Mouse (Mus musculus) heart, embryonic 14.5 days (tissue): ENCODE measurements around the gene Ptbp1. TPM values are rescaled to one million over a fixed set of nuclear protein-coding genes. Genes with fewer than 3 reads are reported as not detected.

Experiments used
- ATAC-seq: fragments of 200-750 bp; cut with Nextera tagmentation; 2 replicates; pipeline ENCODE4 v1.8.0; 2017; ENCODE audit warnings: low read depth, moderate TSS enrichment; ENCODE audit not compliant: insufficient number of reproducible peaks, insufficient read depth, low FRiP score
- H3K27ac ChIP-seq, 2 experiments: fragments of 200-500 bp in 1 of 2; fragments of 300-500 bp in 1 of 2; sonication (generic) in 1 of 2; replicated peaks in 1 of 2; 2 replicates each; pipeline ENCODE4 v1.5.1; 2012 to 2014; ENCODE audit warnings: low read depth in 2 of 2, low read length in 2 of 2, control low read depth in 1 of 2, mild to moderate bottlenecking in 1 of 2, mixed read lengths in 1 of 2; ENCODE audit not compliant: control insufficient read depth in 1 of 2, insufficient read depth in 1 of 2
- H3K27me3 ChIP-seq: fragments of 300-500 bp; sonication (generic); 2 replicates; pipeline ENCODE4 v1.6.1; 2014; ENCODE audit warnings: mild to moderate bottlenecking, low read length, control low read depth; ENCODE audit not compliant: control insufficient read depth, insufficient read depth
- H3K36me3 ChIP-seq: fragments of 300-500 bp; sonication (generic); 2 replicates; pipeline ENCODE4 v1.6.1; 2014; ENCODE audit warnings: mild to moderate bottlenecking, control low read depth, low read length, mixed read lengths; ENCODE audit not compliant: control insufficient read depth, insufficient read depth
- H3K4me1 ChIP-seq, 2 experiments: fragments of 200-500 bp in 1 of 2; fragments of 300-500 bp in 1 of 2; sonication (generic) in 1 of 2; 2 replicates each; pipeline ENCODE4 v1.6.1; 2012 to 2014; ENCODE audit warnings: low read length in 2 of 2, control low read depth in 1 of 2, mixed read lengths in 1 of 2; ENCODE audit not compliant: control insufficient read depth in 2 of 2, insufficient read depth in 2 of 2
- H3K4me2 ChIP-seq: fragments of 300-500 bp; sonication (generic); 2 replicates; pipeline ENCODE4 v1.6.1; 2014; ENCODE audit warnings: mild to moderate bottlenecking, low read length
- H3K4me3 ChIP-seq, 2 experiments: fragments of 200-500 bp in 1 of 2; fragments of 300-500 bp in 1 of 2; sonication (generic) in 1 of 2; 2 replicates each; pipeline ENCODE4 v1.5.1; 2012 to 2014; ENCODE audit warnings: low read length in 2 of 2, mild to moderate bottlenecking in 2 of 2, control low read depth in 1 of 2, low read depth in 1 of 2, moderate library complexity in 1 of 2; ENCODE audit not compliant: control insufficient read depth in 1 of 2, insufficient read depth in 1 of 2
- H3K9ac ChIP-seq: fragments of 300-500 bp; sonication (generic); 2 replicates; pipeline ENCODE4 v1.6.1; 2014; ENCODE audit warnings: mild to moderate bottlenecking, low read length
- H3K9me3 ChIP-seq: fragments of 300-500 bp; sonication (generic); 2 replicates; pipeline ENCODE4 v1.6.1; 2016; ENCODE audit warnings: low read length, control low read depth; ENCODE audit not compliant: control insufficient read depth
- WGBS: fragments of 180-500 bp; shearing (Covaris S2); extraction: QIAGEN DNeasy Blood & Tissue Kit; methylation state at CpG from one replicate; pipeline ENCODE4 v1.1.7; 2014; 5-methylcytosine and 5-hydroxymethylcytosine counted together
- polyA plus RNA-seq: library from polyadenylated mRNA; unstranded; fragments of >200 nt; fragmentation: Nextera tagmentation; extraction: Ambion mirVana; gene quantifications from 2 replicates; pipeline ENCODE4 v1.2.1, GENCODE M21; 2014

Ptbp1 gene
- polyA plus RNA-seq, 1 experiment from 2014 or later, result 78.9 TPM

DNA sequence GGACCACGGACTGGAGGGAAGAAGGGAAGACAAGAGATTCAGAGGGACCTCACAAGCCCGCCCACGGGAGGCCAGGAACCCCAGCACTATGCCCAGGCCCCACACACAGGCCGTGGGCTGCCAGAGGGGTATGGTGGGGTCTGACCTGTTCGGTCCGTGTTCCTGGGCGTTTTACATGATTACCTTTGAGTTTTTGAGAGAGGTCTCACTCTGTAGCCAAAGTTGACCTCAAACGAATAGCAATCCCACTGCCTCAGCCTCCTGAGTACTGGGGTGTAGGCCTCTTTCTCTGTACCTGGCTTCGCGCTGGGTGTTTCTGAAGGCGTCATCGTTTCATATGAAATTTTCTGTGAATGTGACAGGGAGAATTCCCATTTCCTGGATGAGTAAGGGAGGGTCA is 32.5 kb upstream of the Ptbp1 start:
- WGBS, result 87% methylated on average over 12 of the region's 12 CpGs

DNA sequence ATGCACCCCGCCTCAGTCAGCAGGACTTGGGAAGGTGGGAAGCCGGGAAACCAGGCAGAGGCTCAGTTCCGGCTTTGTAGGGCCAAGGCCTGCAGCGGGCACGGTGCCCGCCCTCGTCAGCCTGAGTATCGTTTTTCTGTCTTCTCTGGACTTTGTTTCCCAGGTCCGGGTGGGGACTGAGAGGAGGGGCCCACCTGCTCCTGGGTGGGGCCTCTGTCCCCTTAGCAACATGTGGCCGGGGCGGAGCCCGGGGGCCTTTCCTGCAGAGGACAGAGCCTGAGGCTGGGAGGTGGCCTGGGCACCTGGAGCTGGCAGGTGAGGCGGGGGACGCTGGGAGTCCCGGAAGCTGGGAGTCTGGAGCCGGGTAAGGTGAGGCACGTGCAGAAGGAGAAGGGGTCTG is 31.9 kb upstream of the Ptbp1 start:
- H3K27ac ChIP-seq, result no peak overlapping the region
- 56% methylated on average over 17 of the region's 17 CpGs for WGBS

More for the DNA sequence above, 32.5 kb upstream of the Ptbp1 start:
- Histone ChIP-seq H3K9me3 (no peaks in the 10 kb centered on the region), H3K4me3 (no peak overlapping the region), H3K36me3 (peaks cover 18% of the 10 kb centered on the region), H3K4me1 (peaks cover 5 to 16% of the 10 kb centered on the region in 2 experiments; a peak in 3 of 4 replicates), H3K4me2 (no peak overlapping the region), H3K27ac (no peak overlapping the region), H3K9ac (no peak overlapping the region), H3K27me3 (no peaks in the 10 kb centered on the region)
- no peak for ATAC-seq

DNA sequence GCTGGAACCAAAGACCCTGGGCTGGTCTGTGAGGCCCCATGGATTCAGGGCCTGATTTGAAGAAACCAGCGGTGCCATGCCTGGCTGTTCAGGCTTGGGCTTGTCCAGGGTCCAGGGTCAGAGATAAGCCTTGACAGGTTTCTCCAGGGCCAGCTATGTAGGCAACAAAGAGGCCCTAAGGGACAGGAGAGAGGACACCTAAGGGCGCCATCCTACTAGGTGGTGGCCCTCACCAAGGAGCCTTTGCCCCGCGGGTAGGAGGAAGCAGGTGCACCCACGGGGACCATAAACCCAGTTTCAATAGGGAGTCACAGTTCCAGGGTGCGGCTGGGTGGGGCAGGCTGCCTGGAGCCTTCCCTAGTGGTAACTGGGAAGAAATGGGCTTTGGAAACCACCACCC is 31.2 kb upstream of the Ptbp1 start:
- no peak for ATAC-seq
- Histone ChIP-seq H3K36me3 (peaks cover 17% of the 10 kb centered on the region), H3K27ac (no peak overlapping the region), H3K9ac (no peak overlapping the region), H3K4me1 (peaks cover 5 to 16% of the 10 kb centered on the region in 2 experiments; a peak in 3 of 4 replicates), H3K4me3 (no peak overlapping the region), H3K27me3 (no peaks in the 10 kb centered on the region), H3K9me3 (no peaks in the 10 kb centered on the region), H3K4me2 (no peak overlapping the region)
- WGBS, result 75% methylated on average over 6 of the region's 6 CpGs

More for the DNA sequence above, 31.9 kb upstream of the Ptbp1 start:
- no peak overlapping the region for H3K4me3 ChIP-seq
- no peaks in the 10 kb centered on the region for H3K9me3 ChIP-seq
- H3K4me2 ChIP-seq, result no peak overlapping the region
- ATAC-seq, result no peak
- peaks cover 17% of the 10 kb centered on the region for H3K36me3 ChIP-seq
- H3K4me1 ChIP-seq, result peaks cover 5 to 16% of the 10 kb centered on the region in 2 experiments; a peak in 3 of 4 replicates
- no peaks in the 10 kb centered on the region for H3K27me3 ChIP-seq
- H3K9ac ChIP-seq, result no peak overlapping the region; the same call in 1 of the 2 replicates

DNA sequence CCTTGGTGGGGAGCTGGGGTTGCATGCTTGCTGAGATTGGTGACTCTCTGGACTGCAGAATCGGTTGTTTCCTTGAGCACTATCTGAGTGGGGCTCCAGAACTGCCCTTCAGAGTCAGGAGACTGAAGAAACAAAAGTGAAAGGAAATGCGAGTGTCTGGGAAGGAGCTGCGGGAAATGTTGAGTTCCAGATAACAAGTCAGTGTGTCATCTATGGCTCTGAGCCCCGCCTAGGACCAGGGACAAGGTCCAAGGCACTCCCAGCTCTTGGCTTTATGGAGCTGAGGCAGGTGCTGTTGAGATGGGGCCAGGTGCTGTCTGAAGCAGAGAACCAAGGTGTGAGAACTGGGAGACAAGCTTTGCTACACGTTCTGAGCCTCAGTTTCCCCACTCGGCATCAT is 29.8 kb upstream of the Ptbp1 start:
- no peaks in the 10 kb centered on the region for H3K9me3 ChIP-seq
- H3K4me1 ChIP-seq, result peaks cover 5 to 16% of the 10 kb centered on the region in 2 experiments; a peak in 3 of 4 replicates
- peak overlapping the region; percentile 13 to 54; a peak in 3 of 4 replicates for H3K27ac ChIP-seq
- 0 out of 2 replicates have a peak overlapping the region, but pooled peaks have one; percentile 27 for H3K9ac ChIP-seq
- peak; percentile 54 for ATAC-seq
- peak overlapping the region; percentile 5 for H3K4me2 ChIP-seq
- H3K36me3 ChIP-seq, result peaks cover 12% of the 10 kb centered on the region
- no peaks in the 10 kb centered on the region for H3K27me3 ChIP-seq
- no peak overlapping the region for H3K4me3 ChIP-seq
- WGBS, result 27% methylated on average over 6 of the region's 6 CpGs

DNA sequence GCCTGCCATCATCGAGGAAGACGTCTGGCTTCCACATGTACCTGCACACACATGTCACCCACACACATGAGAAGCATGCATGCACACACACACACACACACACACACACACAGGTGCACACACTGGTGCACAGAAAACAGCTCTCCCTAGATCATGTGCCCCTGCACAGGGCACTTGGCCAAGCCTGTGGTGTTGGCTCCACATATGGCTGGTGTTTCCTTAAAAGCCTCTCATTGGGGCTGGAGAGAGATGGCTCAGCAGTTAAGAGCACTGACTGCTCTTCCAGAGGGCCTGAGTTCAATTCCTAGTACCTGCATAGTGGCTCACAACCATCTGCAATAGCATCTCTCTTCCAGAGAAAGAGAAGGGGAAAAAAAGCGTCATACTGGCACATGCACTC is 22.6 kb upstream of the Ptbp1 start:
- H3K9ac ChIP-seq, result no peak overlapping the region
- no peak overlapping the region for H3K27ac ChIP-seq
- no peak for ATAC-seq
- WGBS, result 81% methylated on average over 3 of the region's 3 CpGs
- no peak overlapping the region for H3K4me3 ChIP-seq
- H3K4me2 ChIP-seq, result no peak overlapping the region
- H3K9me3 ChIP-seq, result no peaks in the 10 kb centered on the region
- no peaks in the 10 kb centered on the region for H3K36me3 ChIP-seq
- H3K27me3 ChIP-seq, result no peaks in the 10 kb centered on the region
- peaks cover 0 to 7% of the 10 kb centered on the region in 2 experiments; a peak in 1 of 4 replicates for H3K4me1 ChIP-seq

DNA sequence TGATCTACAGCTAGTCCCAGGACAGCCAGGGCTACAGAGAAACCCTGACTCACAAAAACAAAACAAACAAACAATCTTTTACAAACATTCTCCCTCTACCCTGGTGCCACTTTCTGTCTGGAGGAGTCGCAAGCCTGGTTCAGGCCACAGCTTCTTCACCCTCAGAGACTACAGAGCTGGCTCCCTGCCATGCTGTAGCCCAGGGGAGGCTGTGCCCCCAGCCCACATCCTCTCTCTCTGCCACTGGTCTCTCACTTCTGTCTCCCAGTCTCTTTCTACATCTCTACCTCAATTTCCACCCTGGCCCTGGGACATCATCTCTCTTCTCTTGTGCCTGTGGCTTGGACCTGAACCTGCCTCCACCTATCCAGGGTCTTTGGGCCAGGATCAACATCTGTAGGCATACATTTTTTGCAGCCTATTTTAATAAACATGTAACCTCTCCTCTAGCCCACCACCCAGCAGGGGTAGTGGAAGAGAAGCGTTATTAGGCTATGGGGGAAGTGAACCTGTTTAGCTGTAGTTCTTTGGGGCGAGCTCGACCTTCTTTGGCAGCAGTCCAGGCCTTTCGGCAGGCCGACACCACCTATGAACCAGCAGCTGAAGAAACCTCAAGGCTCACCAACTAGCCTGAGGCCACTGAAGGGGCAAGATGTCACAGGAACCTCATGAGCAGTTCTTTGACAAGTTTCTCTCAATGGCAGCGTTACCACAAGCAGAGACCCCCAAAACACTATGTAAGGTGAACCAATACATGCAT is 22.0 kb upstream of the Ptbp1 start:
- Histone ChIP-seq H3K27ac (no peak overlapping the region), H3K4me1 (peaks cover 0 to 7% of the 10 kb centered on the region in 2 experiments; a peak in 1 of 4 replicates), H3K27me3 (no peaks in the 10 kb centered on the region), H3K4me3 (no peak overlapping the region), H3K36me3 (no peaks in the 10 kb centered on the region), H3K9ac (no peak overlapping the region), H3K9me3 (no peaks in the 10 kb centered on the region), H3K4me2 (no peak overlapping the region)
- 52% methylated on average over 7 of the region's 7 CpGs for WGBS
- no peak for ATAC-seq

DNA sequence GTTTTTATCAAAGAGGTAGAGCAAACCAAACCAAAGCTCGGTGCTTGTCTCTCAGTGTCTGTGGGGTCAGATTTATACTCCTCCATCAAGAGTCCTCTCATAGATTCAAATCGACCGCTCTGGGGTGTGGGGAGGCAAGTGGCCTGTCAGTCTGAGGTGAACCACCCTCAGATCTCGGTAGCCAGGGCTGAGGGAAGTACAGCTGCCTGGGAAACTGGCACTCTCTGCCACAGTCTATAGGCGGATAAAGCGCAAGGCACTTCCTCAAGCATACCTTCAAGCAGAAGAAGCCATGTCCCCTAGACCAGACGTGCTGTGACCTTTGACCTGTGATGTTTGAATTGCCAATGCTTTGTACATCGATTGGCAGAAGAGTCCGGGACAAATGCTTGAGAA is 21.4 kb upstream of the Ptbp1 start:
- no peak overlapping the region for H3K27ac ChIP-seq
- H3K9me3 ChIP-seq, result no peaks in the 10 kb centered on the region
- WGBS, result 73% methylated on average over 9 of the region's 9 CpGs
- no peak for ATAC-seq
- no peak overlapping the region for H3K4me2 ChIP-seq
- H3K36me3 ChIP-seq, result no peaks in the 10 kb centered on the region
- no peak overlapping the region for H3K9ac ChIP-seq
- no peaks in the 10 kb centered on the region for H3K27me3 ChIP-seq
- no peak overlapping the region for H3K4me3 ChIP-seq
- peaks cover 0 to 7% of the 10 kb centered on the region in 2 experiments; a peak in 1 of 4 replicates for H3K4me1 ChIP-seq
